Mouse (Mus musculus): Measurements from ENCODE around the gene Ythdf2. TPM values are rescaled to one million over a fixed set of nuclear protein-coding genes. Genes with fewer than 3 reads are reported as not detected.
"Not testable (repeated sequence)": the region's sequence is repeated elsewhere in the genome, so short reads cannot be mapped to it uniquely, and the experiment has no call there.

Ythdf2 gene
- polyA plus RNA-seq, 1 experiment from 2014 or later = 66.3 TPM

DNA sequence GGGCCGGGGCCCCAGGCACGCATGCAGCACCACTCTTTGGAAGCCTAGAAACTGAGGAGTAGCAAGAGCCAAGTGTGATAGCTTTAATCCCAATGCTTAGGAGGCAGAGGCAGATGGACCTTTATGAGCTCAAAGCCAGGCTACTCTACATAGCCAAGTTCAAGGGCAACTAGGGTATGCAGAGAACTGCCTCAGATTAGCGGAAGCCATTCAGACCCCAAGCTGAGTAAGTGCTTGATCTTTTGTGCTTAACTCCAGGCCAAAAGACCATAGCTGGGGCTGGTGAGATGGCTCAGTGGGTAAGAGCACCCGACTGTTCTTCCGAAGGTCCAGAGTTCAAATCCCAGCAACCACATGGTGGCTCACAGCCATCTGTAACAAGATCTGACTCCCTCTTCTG is 9.9 kb upstream of the Ythdf2 start:
- ATAC-seq (ENCODE audit: insufficient number of reproducible peaks, insufficient read depth, low FRiP score, low read depth); H3K9ac ChIP-seq (ENCODE audit: low read length); H3K27me3 ChIP-seq (ENCODE audit: control insufficient read depth, insufficient read depth, low read length); H3K4me3 ChIP-seq (ENCODE audit: control insufficient read depth in 1 of 2, insufficient read depth in 1 of 2, low read depth in 1 of 2, low read length in 2 of 2); H3K4me1 ChIP-seq (ENCODE audit: control insufficient read depth in 2 of 2, insufficient read depth in 2 of 2, low read length in 2 of 2); H3K9me3 ChIP-seq (ENCODE audit: control insufficient read depth, low read length); H3K4me2 ChIP-seq (ENCODE audit: low read length); H3K27ac ChIP-seq (replicated peaks in 1 of 2; ENCODE audit: control insufficient read depth in 1 of 2, insufficient read depth in 1 of 2, low read depth in 2 of 2, low read length in 2 of 2): not testable (repeated sequence)
- peaks cover 46% of the 10 kb centered on the region for H3K36me3 ChIP-seq (ENCODE audit: control insufficient read depth, insufficient read depth, low read length)
- 91% methylated on average over 5 of the region's 5 CpGs for WGBS

GRCm38 (mm10) chr4:132218439-132218838 is 6.3 kb upstream of the Ythdf2 start:
- H3K36me3 ChIP-seq (ENCODE audit: control insufficient read depth, insufficient read depth, low read length) = peaks cover 11% of the 10 kb centered on the region; the same call in 1 of the 2 replicates
- H3K4me3 ChIP-seq (ENCODE audit: control insufficient read depth in 1 of 2, insufficient read depth in 1 of 2, low read depth in 1 of 2, low read length in 2 of 2); H3K9me3 ChIP-seq (ENCODE audit: control insufficient read depth, low read length); ATAC-seq (ENCODE audit: insufficient number of reproducible peaks, insufficient read depth, low FRiP score, low read depth); H3K27me3 ChIP-seq (ENCODE audit: control insufficient read depth, insufficient read depth, low read length); H3K27ac ChIP-seq (replicated peaks in 1 of 2; ENCODE audit: control insufficient read depth in 1 of 2, insufficient read depth in 1 of 2, low read depth in 2 of 2, low read length in 2 of 2); H3K4me2 ChIP-seq (ENCODE audit: low read length); H3K9ac ChIP-seq (ENCODE audit: low read length); H3K4me1 ChIP-seq (ENCODE audit: control insufficient read depth in 2 of 2, insufficient read depth in 2 of 2, low read length in 2 of 2): not testable (repeated sequence)
- 75% methylated on average over 6 of the region's 6 CpGs for WGBS

- no peak overlapping the region for H3K4me2 ChIP-seq (ENCODE audit: low read length)
- no peaks in the 10 kb centered on the region for H3K9me3 ChIP-seq (ENCODE audit: control insufficient read depth, low read length)
- H3K27ac ChIP-seq (replicated peaks in 1 of 2; ENCODE audit: control insufficient read depth in 1 of 2, insufficient read depth in 1 of 2, low read depth in 2 of 2, low read length in 2 of 2) = no peak overlapping the region
- no peak overlapping the region for H3K4me3 ChIP-seq (ENCODE audit: control insufficient read depth in 1 of 2, insufficient read depth in 1 of 2, low read depth in 1 of 2, low read length in 2 of 2)
- 0 out of 4 replicates have a peak, but pooled peaks cover 0 to 4% of the 10 kb centered on the region in 2 experiments for H3K4me1 ChIP-seq (ENCODE audit: control insufficient read depth in 2 of 2, insufficient read depth in 2 of 2, low read length in 2 of 2)
- ATAC-seq (ENCODE audit: insufficient number of reproducible peaks, insufficient read depth, low FRiP score, low read depth) = no peak
- H3K36me3 ChIP-seq (ENCODE audit: control insufficient read depth, insufficient read depth, low read length) = peaks cover 5% of the 10 kb centered on the region; the same call in 1 of the 2 replicates
- WGBS = 79% methylated on average over 2 of the region's 2 CpGs
- no peaks in the 10 kb centered on the region for H3K27me3 ChIP-seq (ENCODE audit: control insufficient read depth, insufficient read depth, low read length)
- H3K9ac ChIP-seq (ENCODE audit: low read length) = no peak overlapping the region
Measured at GRCm38 (mm10) chr4:132217781-132218180, 5.7 kb upstream of the Ythdf2 start.

- Histone ChIP-seq H3K27ac (replicated peaks in 1 of 2; ENCODE audit: control insufficient read depth in 1 of 2, insufficient read depth in 1 of 2, low read depth in 2 of 2, low read length in 2 of 2) (no peak overlapping the region), H3K27me3 (ENCODE audit: control insufficient read depth, insufficient read depth, low read length) (no peaks in the 10 kb centered on the region), H3K4me2 (ENCODE audit: low read length) (no peak overlapping the region), H3K4me1 (ENCODE audit: control insufficient read depth in 2 of 2, insufficient read depth in 2 of 2, low read length in 2 of 2) (peaks cover 2 to 4% of the 10 kb centered on the region in 2 experiments; a peak in 1 of 4 replicates), H3K9ac (ENCODE audit: low read length) (no peak overlapping the region), H3K9me3 (ENCODE audit: control insufficient read depth, low read length) (no peaks in the 10 kb centered on the region), H3K4me3 (ENCODE audit: control insufficient read depth in 1 of 2, insufficient read depth in 1 of 2, low read depth in 1 of 2, low read length in 2 of 2) (no peak overlapping the region), H3K36me3 (ENCODE audit: control insufficient read depth, insufficient read depth, low read length) (no peaks in the 10 kb centered on the region)
- WGBS = 12% methylated on average over 1 of the region's 1 CpGs
- ATAC-seq (ENCODE audit: insufficient number of reproducible peaks, insufficient read depth, low FRiP score, low read depth) = no peak
Measured at GRCm38 (mm10) chr4:132216602-132217001, 4.5 kb upstream of the Ythdf2 start.

DNA sequence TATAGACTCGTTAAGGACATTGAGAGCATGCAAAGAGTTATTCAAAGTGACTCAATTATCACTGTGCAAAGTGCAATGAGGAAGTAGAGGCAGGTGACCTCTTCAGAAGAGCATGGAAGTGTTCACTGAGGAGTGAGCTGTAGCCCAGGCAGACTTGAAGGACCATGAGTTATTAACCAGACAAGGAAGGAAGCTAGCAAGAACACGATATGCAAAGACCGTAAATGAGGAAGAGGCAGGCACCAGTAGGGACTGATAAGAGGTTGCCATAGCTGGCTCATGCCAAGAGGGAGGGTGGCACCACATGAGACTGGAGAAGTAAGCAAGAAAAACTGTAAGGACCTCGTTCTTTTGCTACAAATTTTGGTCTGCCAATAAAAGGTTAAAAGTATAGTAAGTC is 2.7 kb upstream of the Ythdf2 start:
- Histone ChIP-seq H3K4me1 (ENCODE audit: control insufficient read depth in 2 of 2, insufficient read depth in 2 of 2, low read length in 2 of 2) (peaks cover 2 to 13% of the 10 kb centered on the region in 2 experiments; a peak in 3 of 4 replicates), H3K9me3 (ENCODE audit: control insufficient read depth, low read length) (no peaks in the 10 kb centered on the region), H3K27ac (replicated peaks in 1 of 2; ENCODE audit: control insufficient read depth in 1 of 2, insufficient read depth in 1 of 2, low read depth in 2 of 2, low read length in 2 of 2) (no peak overlapping the region), H3K27me3 (ENCODE audit: control insufficient read depth, insufficient read depth, low read length) (no peaks in the 10 kb centered on the region), H3K4me3 (ENCODE audit: control insufficient read depth in 1 of 2, insufficient read depth in 1 of 2, low read depth in 1 of 2, low read length in 2 of 2) (no peak overlapping the region), H3K9ac (ENCODE audit: low read length) (no peak overlapping the region), H3K4me2 (ENCODE audit: low read length) (no peak overlapping the region), H3K36me3 (ENCODE audit: control insufficient read depth, insufficient read depth, low read length) (peaks cover 5% of the 10 kb centered on the region)
- 57% methylated on average over 4 of the region's 4 CpGs for WGBS
- no peak for ATAC-seq (ENCODE audit: insufficient number of reproducible peaks, insufficient read depth, low FRiP score, low read depth)

- Histone ChIP-seq H3K4me2 (ENCODE audit: low read length) (peak overlapping the region; percentile 80), H3K27me3 (ENCODE audit: control insufficient read depth, insufficient read depth, low read length) (no peaks in the 10 kb centered on the region), H3K27ac (replicated peaks in 1 of 2; ENCODE audit: control insufficient read depth in 1 of 2, insufficient read depth in 1 of 2, low read depth in 2 of 2, low read length in 2 of 2) (peak overlapping the region; percentile 89 to 93), H3K4me3 (ENCODE audit: control insufficient read depth in 1 of 2, insufficient read depth in 1 of 2, low read depth in 1 of 2, low read length in 2 of 2) (peak overlapping the region; percentile 86 to 99), H3K9me3 (ENCODE audit: control insufficient read depth, low read length) (no peaks in the 10 kb centered on the region), H3K9ac (ENCODE audit: low read length) (peak overlapping the region; percentile 99), H3K4me1 (ENCODE audit: control insufficient read depth in 2 of 2, insufficient read depth in 2 of 2, low read length in 2 of 2) (peaks cover 2 to 17% of the 10 kb centered on the region in 2 experiments; a peak in 3 of 4 replicates), H3K36me3 (ENCODE audit: control insufficient read depth, insufficient read depth, low read length) (peaks cover 36% of the 10 kb centered on the region)
- peak; percentile 59 for ATAC-seq (ENCODE audit: insufficient number of reproducible peaks, insufficient read depth, low FRiP score, low read depth)
- WGBS = under 1% methylated on average over 84 of the region's 89 CpGs
Measured at GRCm38 (mm10) chr4:132211091-132211942, 786 bp downstream of the Ythdf2 start.

DNA sequence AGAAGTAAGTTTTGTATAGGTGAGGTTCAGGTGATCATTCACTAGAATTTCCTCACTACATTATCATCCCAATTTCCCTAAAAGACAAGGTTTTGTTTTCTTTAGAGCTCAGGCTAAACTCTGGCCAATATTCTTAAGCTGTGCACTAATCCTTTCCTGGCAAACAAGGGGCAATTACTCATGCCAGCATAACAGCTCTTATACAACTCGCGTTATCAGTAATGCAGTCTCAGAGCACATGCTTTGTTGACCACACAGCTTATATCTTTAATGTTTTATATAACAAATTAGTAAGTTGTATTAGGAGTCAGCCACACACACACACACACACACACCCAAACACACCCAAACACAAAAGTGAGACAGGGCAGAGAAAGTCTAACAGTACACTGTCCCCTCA is 1.8 kb downstream of the Ythdf2 start:
- no peaks in the 10 kb centered on the region for H3K27me3 ChIP-seq (ENCODE audit: control insufficient read depth, insufficient read depth, low read length)
- H3K36me3 ChIP-seq (ENCODE audit: control insufficient read depth, insufficient read depth, low read length) = peaks cover 46% of the 10 kb centered on the region
- H3K4me3 ChIP-seq (ENCODE audit: control insufficient read depth in 1 of 2, insufficient read depth in 1 of 2, low read depth in 1 of 2, low read length in 2 of 2) = peak overlapping the region; percentile 86 to 99; a peak in 3 of 4 replicates
- H3K4me1 ChIP-seq (ENCODE audit: control insufficient read depth in 2 of 2, insufficient read depth in 2 of 2, low read length in 2 of 2) = peaks cover 2 to 17% of the 10 kb centered on the region in 2 experiments; a peak in 3 of 4 replicates
- 34% methylated on average over 2 of the region's 2 CpGs for WGBS
- H3K9me3 ChIP-seq (ENCODE audit: control insufficient read depth, low read length) = no peaks in the 10 kb centered on the region
- peak overlapping the region; percentile 80 for H3K4me2 ChIP-seq (ENCODE audit: low read length)
- no peak for ATAC-seq (ENCODE audit: insufficient number of reproducible peaks, insufficient read depth, low FRiP score, low read depth)
- H3K27ac ChIP-seq (replicated peaks in 1 of 2; ENCODE audit: control insufficient read depth in 1 of 2, insufficient read depth in 1 of 2, low read depth in 2 of 2, low read length in 2 of 2) = no peak overlapping the region
- peak overlapping the region; percentile 99 for H3K9ac ChIP-seq (ENCODE audit: low read length)

Measured in heart, embryonic 14.5 days (tissue).